Mouse (Mus musculus) ZHBTc4 (cell line): Measurements from ENCODE around the gene Ptpn3.
A peak's percentile ranks its signal among the peaks of the same experiment; 100 is the strongest.
"Not testable (repeated sequence)": the region's sequence is repeated elsewhere in the genome, so short reads cannot be mapped to it uniquely, and the experiment has no call there.

Source experiments
- DNase-seq: peaks from one replicate; pipeline ENCODE4 v3.0.0-alpha.2; 2011; ENCODE audit warnings: low read depth, low spot score

Ptpn3 gene

GRCm38 (mm10) chr4:57299701-57300468, 1.8 kb downstream of the Ptpn3 start:
- DNase-seq, result peak; percentile 63

DNA sequence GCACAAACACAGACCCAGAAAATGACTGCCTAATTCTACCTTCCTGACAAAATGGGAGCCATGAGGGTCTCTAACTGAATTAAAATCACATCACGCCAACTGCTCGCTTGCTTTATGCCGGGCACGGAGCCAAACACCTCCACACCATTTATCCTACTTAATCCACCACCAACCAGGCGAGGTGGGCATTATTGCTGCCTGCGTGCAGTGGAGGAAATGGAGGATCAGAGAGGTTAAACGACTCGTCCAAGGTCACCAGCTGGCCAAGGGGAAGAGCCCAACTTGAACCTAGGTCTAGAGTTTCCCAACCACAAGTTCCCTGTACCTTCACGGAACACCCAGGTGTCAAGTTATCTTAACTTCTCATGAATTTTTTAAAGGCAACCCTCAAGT, 2.3 kb downstream of the Ptpn3 start:
- DNase-seq, result peak; percentile 44

GRCm38 (mm10) chr4:57298181-57298580, 3.5 kb downstream of the Ptpn3 start:
- no peak for DNase-seq

- DNase-seq, result no peak
These were observed 6.5 kb downstream of the Ptpn3 start for GRCm38 (mm10) chr4:57294971-57295656.

DNA sequence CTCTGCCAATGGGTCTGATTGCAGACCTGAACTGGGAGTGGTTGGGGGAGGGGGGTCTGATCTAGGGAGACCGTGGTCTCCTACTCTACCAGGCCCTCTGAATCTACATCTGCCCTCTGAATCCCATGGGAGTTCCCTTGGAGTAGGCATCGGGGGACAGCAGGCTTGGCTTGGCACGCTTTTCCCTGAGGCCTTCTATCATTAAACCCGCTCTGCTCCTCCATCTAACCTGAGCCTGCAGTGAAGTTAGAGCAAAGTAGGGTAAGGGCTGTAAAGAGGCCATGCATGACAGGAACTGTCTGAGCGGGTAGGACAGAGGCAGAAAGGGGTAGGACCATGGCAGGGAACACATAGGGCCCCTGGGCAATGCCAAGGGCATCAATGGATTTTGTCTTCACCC, 9.0 kb downstream of the Ptpn3 start:
- DNase-seq, result no peak

GRCm38 (mm10) chr4:57290049-57290448, 11.6 kb downstream of the Ptpn3 start:
- DNase-seq, result peak; percentile 93

DNA sequence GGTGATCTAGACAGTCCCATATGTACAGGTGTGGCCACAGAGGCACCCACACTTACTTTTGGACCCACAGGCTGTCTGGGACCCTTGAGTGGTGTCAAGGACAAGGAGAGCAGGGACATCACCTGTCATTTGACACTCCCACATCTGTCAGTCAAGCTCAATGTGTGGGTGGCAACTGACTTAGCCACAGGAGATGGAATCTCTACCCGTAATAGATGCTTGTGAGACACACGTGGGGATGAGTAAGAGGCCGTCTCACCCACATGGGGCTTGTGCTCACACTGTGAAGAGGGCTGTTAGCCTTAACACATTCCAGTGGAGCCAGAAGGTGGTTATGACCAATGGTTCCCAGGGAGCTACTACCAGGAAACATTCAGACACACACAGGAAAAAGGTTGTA, 13.8 kb downstream of the Ptpn3 start:
- no peak for DNase-seq

- no peak for DNase-seq
These were observed 16.4 kb downstream of the Ptpn3 start for GRCm38 (mm10) chr4:57285251-57285650.

DNA sequence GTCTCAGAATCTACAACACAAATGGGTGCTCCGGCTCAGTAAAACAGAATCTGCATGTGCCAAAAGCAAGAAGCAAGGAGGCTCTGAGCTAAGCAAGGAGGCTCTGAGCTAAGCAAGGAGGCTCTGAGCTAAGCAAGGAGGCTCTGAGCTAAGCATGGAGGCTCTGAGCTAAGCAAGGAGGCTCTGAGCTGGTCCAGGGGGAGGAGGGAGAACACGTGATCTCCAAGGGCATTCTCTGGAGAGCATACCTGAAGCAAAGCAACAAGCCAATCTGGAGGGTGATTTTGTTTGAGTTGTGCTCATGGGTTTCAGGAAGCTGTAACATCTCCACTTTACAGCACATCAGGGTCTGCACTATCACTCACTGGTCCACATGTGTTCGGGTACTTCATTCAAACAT, 18.4 kb downstream of the Ptpn3 start:
- DNase-seq, result peak; percentile 35

GRCm38 (mm10) chr4:57282630-57283029, 19.0 kb downstream of the Ptpn3 start:
- DNase-seq, result no peak

- DNase-seq, result no peak
These were observed 19.5 kb downstream of the Ptpn3 start for GRCm38 (mm10) chr4:57282179-57282578.

DNA sequence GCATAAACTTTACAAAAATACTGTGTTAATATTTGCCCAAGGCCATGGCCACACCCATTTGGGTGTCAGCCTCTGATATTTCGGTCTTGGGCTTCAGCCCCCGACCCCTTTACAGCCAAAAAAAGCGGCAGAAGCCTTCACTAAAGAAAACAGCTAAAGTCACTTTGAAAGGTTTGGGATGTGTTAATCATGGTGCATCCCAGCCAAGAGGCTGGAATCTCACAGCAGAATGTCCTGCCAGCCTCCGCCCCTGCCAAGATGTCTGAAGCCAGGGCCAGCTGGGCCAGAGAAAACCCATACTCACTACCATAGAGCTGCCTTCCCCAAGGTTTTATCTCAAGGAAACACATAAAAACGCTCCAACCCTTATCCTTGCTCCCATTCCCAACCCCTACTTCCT, 20.7 kb downstream of the Ptpn3 start:
- DNase-seq, result no peak

- DNase-seq, result peak; percentile 89
These were observed 22.4 kb downstream of the Ptpn3 start for GRCm38 (mm10) chr4:57279229-57279628.

DNA sequence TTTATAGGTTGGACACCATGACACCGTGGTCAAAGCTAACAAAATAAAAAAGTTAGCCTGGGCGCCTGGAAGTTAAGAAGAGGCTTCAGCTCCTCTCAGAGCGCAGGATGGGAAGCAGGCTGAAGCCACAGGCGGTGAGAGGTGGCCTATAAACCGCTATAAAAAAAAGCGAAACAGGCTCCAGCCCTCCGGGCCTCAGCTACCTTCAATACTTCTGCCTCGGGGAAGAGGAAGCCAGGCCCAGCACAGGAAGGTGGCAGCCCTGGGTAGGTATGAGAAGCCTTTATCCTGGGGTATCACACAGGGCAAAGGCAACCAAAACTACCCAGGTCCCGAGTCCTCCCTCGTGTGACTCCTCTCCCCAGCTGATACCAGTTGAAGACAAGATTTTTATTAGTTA, 22.8 kb downstream of the Ptpn3 start:
- DNase-seq, result no peak

DNA sequence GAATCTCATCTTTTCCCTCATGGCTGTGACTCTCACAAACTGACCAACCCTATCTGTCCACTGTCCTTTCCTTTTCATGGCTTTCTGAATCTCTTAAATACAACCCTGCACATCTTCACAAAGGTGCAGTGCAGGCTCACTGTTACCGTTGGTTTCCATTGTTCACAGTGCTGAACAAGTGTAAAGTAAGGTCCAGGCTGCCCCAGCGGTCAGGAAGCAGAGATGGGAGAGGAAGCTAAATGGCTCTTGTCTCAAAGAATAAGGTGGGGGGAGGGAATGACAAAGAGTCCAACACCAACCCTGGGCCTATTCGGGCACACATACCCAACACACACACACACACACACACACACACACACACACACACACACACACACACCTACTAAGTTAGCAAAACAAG, 24.0 kb downstream of the Ptpn3 start:
- no peak for DNase-seq

GRCm38 (mm10) chr4:57275116-57275743, 26.4 kb downstream of the Ptpn3 start:
- DNase-seq, result peak; percentile 91

GRCm38 (mm10) chr4:57273532-57274502, 27.8 kb downstream of the Ptpn3 start:
- no peak for DNase-seq

GRCm38 (mm10) chr4:57270991-57271390, 30.6 kb downstream of the Ptpn3 start:
- peak; percentile 74 for DNase-seq

DNA sequence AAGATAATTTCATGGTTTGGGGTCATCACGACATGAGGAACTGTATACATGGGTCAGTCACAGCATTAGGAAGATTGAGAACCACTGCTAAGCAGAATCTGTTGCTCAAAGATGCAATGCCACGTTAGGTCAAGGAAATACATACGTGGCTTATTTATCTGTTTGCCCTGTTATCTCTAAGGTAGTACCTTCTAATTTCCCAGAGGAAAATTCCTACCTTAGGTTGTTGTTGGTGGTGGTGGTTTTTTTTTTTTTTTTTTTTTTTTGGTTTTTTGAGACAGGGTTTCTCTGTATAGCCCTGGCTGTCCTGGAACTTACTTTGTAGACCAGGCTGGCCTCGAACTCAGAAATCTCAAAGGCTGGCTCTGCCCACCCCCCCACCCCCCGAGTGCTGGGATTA, 31.1 kb downstream of the Ptpn3 start:
- not testable (repeated sequence) for DNase-seq

- no peak for DNase-seq
These were observed 32.3 kb downstream of the Ptpn3 start for GRCm38 (mm10) chr4:57269344-57269743.

DNA sequence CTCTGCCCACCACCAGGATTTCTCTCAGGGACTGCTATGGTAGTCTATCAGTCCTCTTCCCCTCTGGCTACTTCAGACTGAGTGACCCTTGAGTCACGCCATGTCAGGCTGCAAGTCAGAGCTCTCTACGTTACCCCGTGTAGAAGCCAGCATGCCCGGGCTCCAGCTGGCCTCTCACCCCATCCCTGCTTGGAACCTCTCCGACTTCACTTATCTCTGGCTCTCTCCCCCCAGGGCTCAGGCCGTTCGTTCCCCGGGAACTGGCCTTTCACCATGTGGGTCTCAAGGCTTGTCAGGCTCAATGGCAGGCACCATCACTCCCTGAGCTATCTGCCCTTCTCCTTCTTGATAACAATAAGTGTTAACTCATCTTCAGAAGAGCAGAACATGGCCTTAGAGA, 33.3 kb downstream of the Ptpn3 start:
- no peak for DNase-seq

DNA sequence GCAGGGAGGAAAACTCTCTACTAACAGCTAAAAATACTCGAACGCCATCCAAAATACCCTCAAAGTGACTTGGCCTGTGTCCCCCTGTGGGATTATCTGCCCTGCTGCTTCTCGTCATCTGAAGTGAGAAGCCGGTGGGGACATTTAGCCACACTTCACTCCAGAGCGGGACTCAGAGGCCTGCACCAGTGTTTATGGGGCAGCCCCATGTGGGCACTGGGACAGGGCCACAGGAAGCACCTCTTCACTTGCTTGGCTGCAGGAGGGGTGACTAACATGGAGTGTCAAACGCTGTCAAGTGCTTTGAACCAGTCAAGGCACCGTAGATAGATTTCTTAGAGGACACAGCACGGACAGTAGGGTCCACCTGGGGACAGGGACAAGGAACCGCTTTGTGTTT, 35.2 kb downstream of the Ptpn3 start:
- DNase-seq, result no peak
